Mouse (Mus musculus): ENCODE results near the gene Ceacam2.
"Not testable (repeated sequence)": the region's sequence is repeated elsewhere in the genome, so short reads cannot be mapped to it uniquely, and the experiment has no call there.

Gene Ceacam2

GRCm38 (mm10) chr7:25539376-25539907 is at the start of gene Ceacam2:
TSS of gene Ceacam2 (minus strand) at chr7:25539857.
- DNase-seq (ENCODE audit: low spot score) = not testable (repeated sequence)

DNA sequence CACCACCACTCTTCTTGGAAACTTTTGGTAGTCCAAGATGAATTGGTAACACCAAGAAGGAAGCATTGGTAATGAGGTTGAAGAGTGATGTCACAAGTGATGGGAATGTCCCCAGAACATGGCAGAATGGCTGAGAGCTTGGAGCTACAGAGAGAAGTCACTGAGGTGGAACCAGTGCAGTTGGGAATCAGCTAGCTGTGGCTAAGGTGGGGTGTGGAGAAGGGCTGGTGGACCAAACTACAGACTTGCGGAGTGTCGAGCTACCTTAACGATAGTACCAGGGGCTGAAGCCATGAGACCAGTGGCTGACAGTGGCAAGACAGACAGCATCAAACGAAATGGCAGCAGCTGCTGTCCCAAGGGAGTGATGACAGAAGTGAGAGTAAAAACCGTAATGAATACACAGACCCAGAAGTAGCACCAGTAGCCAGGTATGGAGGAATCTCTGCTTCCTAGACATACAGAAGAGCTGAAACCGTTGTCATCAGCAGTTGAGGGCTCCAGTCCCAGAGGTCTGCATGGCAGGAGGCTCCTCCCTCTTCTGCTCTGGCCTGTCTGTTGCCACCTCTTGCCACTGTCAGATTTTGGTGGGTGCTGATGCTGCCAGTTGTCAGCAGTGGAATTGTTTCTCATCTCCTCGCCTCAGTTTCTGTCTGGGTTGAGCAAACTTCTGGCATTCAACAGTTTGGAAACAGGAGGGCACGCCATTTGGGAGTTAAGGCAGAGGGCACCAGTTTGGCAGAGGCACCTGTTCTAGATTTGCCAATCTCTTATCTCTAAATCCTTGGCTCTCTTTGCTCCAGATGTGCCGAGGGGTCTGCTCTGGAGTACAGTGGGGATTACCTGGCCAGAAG is 45.9 kb upstream of the Ceacam2 start:
- no peak for DNase-seq (ENCODE audit: low spot score)

DNA sequence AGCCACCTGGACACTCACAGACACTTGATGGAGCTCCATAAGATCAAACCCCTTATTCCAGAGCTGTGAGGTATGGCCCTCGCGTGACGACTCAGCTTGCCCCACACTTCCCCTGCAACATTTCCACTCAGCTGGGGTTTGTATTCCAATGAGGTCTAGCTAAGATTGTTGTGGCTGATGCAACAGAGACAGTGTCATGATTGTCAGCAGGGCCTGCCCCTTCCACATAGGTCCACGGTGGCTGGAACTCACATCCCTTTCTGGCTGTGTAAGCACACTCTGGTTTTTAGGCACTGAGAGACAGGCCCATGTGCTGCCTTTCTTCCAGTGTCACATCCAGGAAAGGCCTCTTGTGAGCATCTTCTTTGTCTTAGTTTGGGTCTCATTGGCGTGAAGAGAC is 45.0 kb upstream of the Ceacam2 start:
- no peak for DNase-seq (ENCODE audit: low spot score)

DNA sequence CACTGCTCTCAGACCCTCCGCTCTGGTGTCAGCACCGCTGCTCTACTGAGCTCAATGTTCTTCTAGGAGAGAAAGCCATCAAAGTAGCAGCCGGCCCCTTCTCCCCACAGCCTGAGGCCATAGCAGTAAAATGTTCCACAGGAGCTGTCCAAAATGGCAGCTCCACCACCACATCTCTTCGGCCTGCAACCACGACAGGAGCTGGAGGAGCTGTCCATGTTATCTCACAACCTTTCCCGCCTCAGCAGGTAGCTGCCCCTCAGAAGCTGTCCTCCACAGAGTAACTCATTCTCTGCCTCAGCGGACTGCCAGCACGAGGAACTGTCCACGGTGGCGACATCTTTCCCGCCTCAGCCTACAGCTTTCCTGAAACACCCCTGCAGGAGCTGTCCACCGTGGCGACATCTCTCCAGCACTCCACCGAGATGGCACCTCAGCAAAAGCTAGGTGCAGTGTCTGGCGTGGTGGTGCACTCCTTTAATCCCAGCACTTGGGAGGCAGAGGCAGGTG is 42.7 kb upstream of the Ceacam2 start:
- DNase-seq (ENCODE audit: low spot score) = no peak

- no peak for DNase-seq (ENCODE audit: low spot score)
Observed at GRCm38 (mm10) chr7:25579441-25579840, 39.8 kb upstream of the Ceacam2 start.

DNA sequence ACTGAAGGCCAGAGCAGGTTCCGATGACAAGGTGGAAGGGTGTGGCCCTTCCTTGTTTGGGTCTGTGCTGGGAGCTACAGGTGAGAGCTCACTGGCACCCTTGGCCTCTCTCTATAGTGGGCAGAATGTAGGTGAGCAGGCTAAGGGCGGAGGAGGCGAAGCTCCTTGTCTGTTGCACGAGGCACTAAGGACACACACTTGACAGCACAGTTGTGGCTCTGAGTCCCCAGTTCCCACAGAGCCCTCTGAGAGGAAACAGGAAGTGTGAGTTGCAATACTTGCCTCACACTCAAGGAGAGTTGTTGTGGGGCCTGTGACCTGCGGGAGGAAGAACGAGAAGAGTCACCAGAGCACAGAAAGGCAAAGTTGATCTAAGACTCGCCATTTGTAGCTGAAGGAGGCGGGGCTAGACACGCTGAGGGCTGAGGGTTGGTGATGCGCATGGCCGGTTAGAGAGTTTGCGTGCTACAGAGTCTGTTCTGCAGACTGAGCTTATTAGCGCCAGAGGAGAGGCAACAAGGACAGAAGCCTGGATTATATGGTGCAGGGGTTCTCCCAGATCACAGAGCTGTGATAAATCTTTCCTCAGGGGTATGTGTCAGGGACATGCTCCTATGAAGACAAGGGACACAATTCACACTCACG is 37.3 kb upstream of the Ceacam2 start:
- not testable (repeated sequence) for DNase-seq (ENCODE audit: low spot score)

GRCm38 (mm10) chr7:25576308-25576707 is 36.7 kb upstream of the Ceacam2 start:
- not testable (repeated sequence) for DNase-seq (ENCODE audit: low spot score)

DNA sequence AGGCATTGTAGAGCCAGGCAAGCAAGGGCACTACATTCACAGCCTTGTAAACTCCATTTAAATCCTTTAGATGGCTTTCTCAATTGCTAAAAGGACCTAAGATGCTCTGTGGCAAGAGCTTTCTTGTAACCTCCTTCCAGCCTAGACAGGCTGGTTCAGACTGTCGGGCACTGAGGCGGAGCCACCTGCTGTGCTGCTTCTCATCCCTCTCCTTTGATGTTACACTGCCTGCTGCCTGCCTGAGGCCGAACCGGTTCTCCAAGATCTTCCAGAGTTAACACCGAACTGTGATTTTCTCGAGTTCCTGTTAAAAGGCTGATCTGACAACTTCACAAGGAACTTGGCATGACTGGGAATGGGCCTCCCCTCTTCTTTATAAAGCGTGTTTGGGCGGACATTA is 36.2 kb upstream of the Ceacam2 start:
- no peak for DNase-seq (ENCODE audit: low spot score)

- DNase-seq (ENCODE audit: low spot score) = no peak
Observed at GRCm38 (mm10) chr7:25575105-25575504, 35.4 kb upstream of the Ceacam2 start.

- not testable (repeated sequence) for DNase-seq (ENCODE audit: low spot score)
Observed at GRCm38 (mm10) chr7:25573806-25574205, 34.1 kb upstream of the Ceacam2 start.

- no peak for DNase-seq (ENCODE audit: low spot score)
Observed at GRCm38 (mm10) chr7:25568721-25569120, 29.1 kb upstream of the Ceacam2 start.

DNA sequence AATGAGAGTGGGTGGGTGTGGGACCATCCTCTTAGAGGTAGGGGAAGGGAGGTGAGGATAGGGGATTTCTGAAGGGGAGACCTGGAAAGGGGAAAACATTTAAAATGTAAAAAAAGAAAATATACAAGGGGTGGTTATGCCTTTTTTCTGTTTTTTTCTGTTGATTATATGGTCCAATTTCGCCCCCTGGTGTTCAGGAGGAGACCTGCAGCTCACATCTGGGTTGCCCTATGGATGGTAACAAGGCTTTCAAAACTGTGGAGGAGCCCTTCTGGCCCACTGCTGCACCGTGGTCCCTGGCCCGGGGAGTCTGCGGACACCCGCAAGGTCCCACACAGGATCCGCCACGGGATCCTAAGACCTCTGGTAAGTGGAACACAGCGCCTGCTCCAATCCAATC is 1.8 kb upstream of the Ceacam2 start:
- not testable (repeated sequence) for DNase-seq (ENCODE audit: low spot score)

DNA sequence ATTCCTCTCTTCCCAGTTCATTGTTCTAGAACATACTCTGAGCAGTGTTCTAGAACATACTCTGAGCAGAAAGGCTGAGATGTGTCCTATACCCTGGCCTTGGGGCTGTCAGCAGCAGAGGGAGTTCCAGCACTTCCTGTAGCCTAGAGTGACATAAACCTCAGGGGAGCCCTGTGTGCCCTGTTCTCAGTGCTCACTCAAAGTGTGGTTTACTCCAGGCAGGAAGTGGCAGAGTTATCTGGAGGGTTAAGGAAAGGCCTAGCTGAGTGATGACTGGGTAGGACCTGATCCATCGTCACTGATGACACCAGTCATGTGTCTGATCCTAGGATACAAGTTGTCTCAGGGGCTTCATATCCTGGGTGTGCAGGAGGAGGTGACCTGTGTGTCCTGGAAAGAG is 297 bp upstream of the Ceacam2 start:
- not testable (repeated sequence) for DNase-seq (ENCODE audit: low spot score)

- DNase-seq (ENCODE audit: low spot score) = no peak
Observed at GRCm38 (mm10) chr7:25530837-25531236, 8.8 kb downstream of the Ceacam2 start.

DNA sequence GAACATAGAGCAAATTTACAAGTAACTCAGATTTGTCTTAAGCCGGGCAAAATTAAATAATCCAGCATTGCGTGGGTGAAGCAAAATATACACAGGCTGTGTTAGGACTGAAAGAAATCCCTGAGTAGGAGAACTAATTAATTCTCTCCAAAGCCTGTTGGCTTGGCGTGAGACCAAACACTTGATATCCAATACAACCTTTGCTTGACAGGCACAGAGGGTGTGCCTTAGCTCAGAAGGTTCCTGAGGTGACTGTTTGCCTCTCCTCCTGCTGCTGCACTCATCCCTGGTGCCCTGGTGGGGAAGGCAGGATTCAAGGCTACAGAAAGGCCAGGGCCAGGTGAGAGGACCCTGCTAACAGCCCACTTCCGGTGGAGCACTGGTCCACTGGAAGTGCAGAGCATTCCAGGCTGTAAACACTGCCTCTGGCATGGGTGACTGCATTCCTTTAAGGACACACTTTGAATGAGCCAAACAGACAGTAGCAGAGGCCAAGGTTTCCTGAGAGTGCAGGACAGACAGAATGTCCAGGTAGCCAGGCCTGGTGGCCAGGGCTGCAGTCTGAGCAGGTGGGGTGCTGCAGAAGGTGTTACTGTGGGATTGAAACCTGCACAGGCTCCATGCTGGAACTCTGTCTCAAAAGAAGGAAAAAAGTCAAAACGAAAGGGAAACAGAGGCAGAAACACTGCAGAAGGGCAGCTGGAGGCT is 23.4 kb downstream of the Ceacam2 start:
- DNase-seq (ENCODE audit: low spot score) = not testable (repeated sequence)

GRCm38 (mm10) chr7:25515667-25516066 is 24.0 kb downstream of the Ceacam2 start:
- DNase-seq (ENCODE audit: low spot score) = not testable (repeated sequence)

GRCm38 (mm10) chr7:25509925-25510324 is 29.7 kb downstream of the Ceacam2 start:
- DNase-seq (ENCODE audit: low spot score) = no peak

DNA sequence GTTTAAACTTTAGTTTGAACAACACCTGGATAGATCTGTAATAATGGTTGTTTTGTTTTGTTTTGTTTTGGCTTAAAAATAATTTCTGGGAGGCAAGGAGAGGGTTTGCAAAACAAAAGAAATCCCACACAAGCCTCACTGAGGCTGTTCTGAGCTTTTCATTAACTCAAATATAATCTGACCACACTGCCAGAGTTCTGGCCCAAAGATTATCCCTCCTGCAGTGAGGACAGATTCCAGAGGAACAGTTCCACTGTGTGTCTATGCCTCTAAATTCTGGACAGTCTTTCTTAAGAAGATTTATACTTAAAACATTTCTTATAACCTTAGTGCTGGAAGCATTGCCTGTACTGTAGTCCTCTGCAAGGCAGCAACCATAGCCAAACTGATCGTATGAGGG is 45.0 kb downstream of the Ceacam2 start:
- DNase-seq (ENCODE audit: low spot score) = no peak

DNA sequence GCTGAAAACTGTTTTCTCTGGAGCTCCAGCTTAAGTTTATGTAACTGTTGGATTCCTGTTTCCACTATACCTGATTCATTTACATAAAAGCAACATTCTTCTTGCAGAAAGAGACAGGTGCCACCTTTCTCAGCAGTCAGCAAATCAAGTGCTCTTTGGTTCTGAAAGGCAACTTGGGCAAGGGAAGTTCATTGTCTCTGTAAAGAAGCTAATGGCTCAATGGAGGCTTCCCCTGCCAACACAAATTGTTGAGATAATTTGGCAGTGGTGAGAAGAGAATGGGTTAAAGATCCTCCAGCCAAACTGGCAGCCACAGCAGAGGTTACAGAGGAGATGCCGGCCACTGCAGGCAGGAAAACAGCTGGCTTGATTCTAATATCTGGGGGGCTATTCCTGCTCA is 49.0 kb downstream of the Ceacam2 start:
- DNase-seq (ENCODE audit: low spot score) = not testable (repeated sequence)

DNA sequence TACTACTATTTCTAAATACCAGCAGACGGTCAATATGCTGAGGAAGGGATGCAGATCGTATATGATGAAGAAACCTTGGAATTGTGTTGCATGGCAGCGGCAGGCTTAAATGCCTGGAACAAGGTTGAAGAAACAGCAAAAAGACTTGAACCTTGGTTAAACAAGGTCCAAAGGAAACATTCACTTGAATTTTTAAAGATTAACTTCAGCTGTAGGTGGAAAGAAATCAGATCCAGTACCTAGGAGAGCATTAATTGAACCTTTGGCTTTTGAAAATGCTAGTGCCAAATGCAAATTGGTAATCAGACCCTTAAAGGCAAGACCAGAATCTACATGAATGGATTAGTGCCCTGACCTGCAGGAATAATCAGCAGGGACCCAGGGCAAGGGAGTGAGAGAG is 50.3 kb downstream of the Ceacam2 start:
- DNase-seq (ENCODE audit: low spot score) = not testable (repeated sequence)

DNA sequence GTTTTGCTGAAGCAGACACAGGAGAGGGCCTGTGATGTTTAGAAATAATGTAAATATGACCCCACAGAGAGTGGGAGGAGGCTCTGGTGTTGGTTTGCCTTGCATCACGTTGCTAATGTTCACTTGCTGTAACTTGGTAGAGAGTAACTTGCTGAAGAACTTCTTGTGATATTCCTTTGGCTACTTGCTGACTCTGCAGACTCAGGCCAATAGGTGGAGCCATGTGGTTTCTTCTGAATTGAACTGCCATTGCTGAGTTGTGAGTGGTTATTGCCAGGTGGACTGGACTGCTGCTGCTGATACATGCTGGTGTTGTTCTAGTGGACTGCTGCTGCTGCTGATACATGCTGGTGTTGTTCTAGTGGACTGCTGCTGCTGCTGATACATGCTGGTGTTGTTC is 53.5 kb downstream of the Ceacam2 start:
- DNase-seq (ENCODE audit: low spot score) = peak; percentile 25

DNA sequence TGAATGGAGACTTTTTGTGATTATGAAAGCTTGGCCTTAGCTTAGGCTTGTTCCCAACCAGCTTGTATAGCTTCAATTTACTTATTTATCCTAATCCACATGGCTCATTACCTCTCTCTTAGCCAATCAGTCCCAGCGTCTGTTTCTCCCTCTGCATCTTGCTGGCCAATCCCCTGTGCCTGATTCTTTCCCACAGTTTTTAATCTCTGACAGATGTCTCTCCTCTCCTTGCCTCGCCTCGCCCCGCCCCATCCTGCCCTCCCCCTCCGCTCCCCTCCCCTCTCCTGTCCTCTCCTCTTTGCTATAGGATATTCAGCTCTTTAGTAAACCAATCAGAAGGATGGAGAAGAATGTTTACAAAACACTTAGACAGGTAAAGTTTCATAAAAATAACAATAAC is 54.6 kb downstream of the Ceacam2 start:
- no peak for DNase-seq (ENCODE audit: low spot score)

Data from ovary, postnatal 36 days (tissue).